Mouse (Mus musculus) forebrain, embryonic 11.5 days (tissue): ENCODE results near the gene Prkd1. TPM values are rescaled to one million over a fixed set of nuclear protein-coding genes. Genes with fewer than 3 reads are reported as not detected.

ENCODE experiments used
- ATAC-seq: fragments of 200-750 bp; cut with Nextera tagmentation; replicated peaks from 2 replicates; pipeline ENCODE4 v1.8.0; 2017; ENCODE audit warnings: moderate TSS enrichment; ENCODE audit not compliant: low FRiP score
- DNase-seq: peaks from one replicate; pipeline ENCODE4 v3.0.0-alpha.2; 2017; ENCODE audit warnings: low spot score
- H3K27ac ChIP-seq: fragments of 300-500 bp; sonication (generic); 2 replicates; pipeline ENCODE4 v1.5.1; 2014; ENCODE audit warnings: low read depth, low read length
- H3K27me3 ChIP-seq: fragments of 300-500 bp; sonication (generic); 2 replicates; pipeline ENCODE4 v1.6.1; 2014; ENCODE audit warnings: mild to moderate bottlenecking, low read length, mixed read lengths; ENCODE audit not compliant: control insufficient read depth, insufficient read depth
- H3K36me3 ChIP-seq: fragments of 300-500 bp; sonication (generic); 2 replicates; pipeline ENCODE4 v1.6.1; 2014; ENCODE audit warnings: mild to moderate bottlenecking, low read length, moderate library complexity, mixed read lengths; ENCODE audit not compliant: control insufficient read depth, insufficient read depth
- H3K4me1 ChIP-seq: fragments of 300-500 bp; sonication (generic); replicated peaks from 2 replicates; pipeline ENCODE4 v1.6.1; 2014; ENCODE audit warnings: low read length, mixed read lengths; ENCODE audit not compliant: control insufficient read depth, insufficient read depth
- H3K4me2 ChIP-seq: fragments of 300-500 bp; sonication (generic); 2 replicates; pipeline ENCODE4 v1.6.1; 2014; ENCODE audit warnings: low read depth, mild to moderate bottlenecking, low read length, moderate library complexity, mixed read lengths; ENCODE audit not compliant: severe bottlenecking
- H3K4me3 ChIP-seq: fragments of 300-500 bp; sonication (generic); 2 replicates; pipeline ENCODE4 v1.5.1; 2014; ENCODE audit warnings: low read depth, low read length
- H3K9ac ChIP-seq: fragments of 300-500 bp; sonication (generic); 2 replicates; pipeline ENCODE4 v1.6.1; 2014; ENCODE audit warnings: low read length
- H3K9me3 ChIP-seq: fragments of 300-500 bp; sonication (generic); 2 replicates; pipeline ENCODE4 v1.6.1; 2016; ENCODE audit warnings: low read length, mixed read lengths; ENCODE audit not compliant: control insufficient read depth
- WGBS: fragments of 180-500 bp; shearing (Covaris S2); extraction: QIAGEN DNeasy Blood & Tissue Kit; methylation state at CpG from one replicate; pipeline ENCODE4 v1.1.7; 2014; 5-methylcytosine and 5-hydroxymethylcytosine counted together
- polyA plus RNA-seq: library from polyadenylated mRNA; unstranded; fragments of >200 nt; fragmentation: Nextera tagmentation; extraction: Ambion mirVana; gene quantifications from 2 replicates; pipeline ENCODE4 v1.2.1, GENCODE M21; 2014

Prkd1 gene
- polyA plus RNA-seq, 1 experiment from 2014 or later: 8.5 TPM

DNA sequence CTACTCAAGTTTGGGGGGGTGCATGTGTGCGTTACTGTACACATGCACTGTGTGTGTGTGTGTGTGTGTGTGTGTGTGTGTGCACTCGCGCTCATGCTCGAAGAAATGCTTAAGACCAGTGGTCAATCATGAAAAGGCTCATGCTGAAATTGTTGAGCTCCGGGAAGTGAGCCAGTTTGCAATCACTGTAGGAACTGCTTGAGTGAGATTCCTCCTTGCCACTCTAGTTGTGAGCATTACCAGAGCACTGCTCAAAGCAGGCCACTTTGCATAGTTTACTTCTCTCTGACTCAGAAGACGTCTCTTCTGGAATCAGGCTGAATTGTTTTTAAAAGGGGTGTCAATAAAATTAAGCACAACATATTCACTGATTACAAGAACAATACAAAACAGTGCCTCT, 54.4 kb downstream of the Prkd1 start:
- no peak for ATAC-seq
- no peaks in the 10 kb centered on the region for H3K27me3 ChIP-seq
- DNase-seq: no peak
- H3K9ac ChIP-seq: no peak overlapping the region
- H3K36me3 ChIP-seq: no peaks in the 10 kb centered on the region
- 94% methylated on average over 6 of the region's 6 CpGs for WGBS
- H3K4me3 ChIP-seq: no peak overlapping the region
- no peak overlapping the region for H3K27ac ChIP-seq
- no peaks in the 10 kb centered on the region for H3K4me1 ChIP-seq
- no peaks in the 10 kb centered on the region for H3K9me3 ChIP-seq
- H3K4me2 ChIP-seq: no peak overlapping the region

- H3K9ac ChIP-seq: no peak overlapping the region
- no peaks in the 10 kb centered on the region for H3K27me3 ChIP-seq
- no peaks in the 10 kb centered on the region for H3K9me3 ChIP-seq
- no peaks in the 10 kb centered on the region for H3K36me3 ChIP-seq
- 76% methylated on average over 2 of the region's 2 CpGs for WGBS
- H3K4me3 ChIP-seq: no peak overlapping the region
- DNase-seq (no peak), ATAC-seq (no peak)
- H3K27ac ChIP-seq: no peak overlapping the region
- H3K4me1 ChIP-seq: no peaks in the 10 kb centered on the region
- H3K4me2 ChIP-seq: no peak overlapping the region
These were observed 55.4 kb downstream of the Prkd1 start for GRCm38 (mm10) chr12:50593481-50593880.

DNA sequence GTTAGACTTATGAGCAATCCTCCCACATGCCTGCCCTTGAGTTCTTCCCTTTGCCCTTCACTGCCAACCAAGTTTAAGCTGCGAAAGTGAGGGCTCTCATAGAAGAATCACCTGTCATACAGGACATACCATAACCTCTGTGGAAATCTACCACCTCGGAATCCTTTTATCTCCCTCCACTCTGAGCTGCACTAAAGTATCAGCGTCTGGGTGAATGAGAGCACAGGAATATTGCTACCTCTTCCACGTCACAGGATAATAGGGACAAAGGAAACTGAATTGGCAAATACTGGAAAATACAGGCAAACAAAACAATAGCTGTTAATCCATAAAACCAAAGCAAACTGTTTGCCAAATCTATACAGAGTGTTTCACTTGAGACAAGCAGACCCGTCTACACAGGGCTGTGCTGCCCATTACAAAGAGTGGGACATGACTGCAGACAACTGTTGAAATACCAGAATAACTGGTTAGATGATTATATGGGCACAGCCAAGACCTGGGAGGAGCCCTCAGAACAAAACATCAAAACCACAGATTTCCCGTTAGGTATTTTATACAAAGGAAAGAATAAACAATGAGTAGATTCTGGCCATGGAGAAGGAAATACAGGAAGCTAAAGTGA, 60.6 kb downstream of the Prkd1 start:
- Histone ChIP-seq H3K9me3 (no peaks in the 10 kb centered on the region), H3K27me3 (no peaks in the 10 kb centered on the region), H3K9ac (no peak overlapping the region), H3K27ac (no peak overlapping the region), H3K4me3 (no peak overlapping the region), H3K4me2 (no peak overlapping the region), H3K4me1 (no peaks in the 10 kb centered on the region), H3K36me3 (no peaks in the 10 kb centered on the region)
- ATAC-seq (no peak), DNase-seq (no peak)
- 85% methylated on average over 6 of the region's 6 CpGs for WGBS

GRCm38 (mm10) chr12:50565198-50565597, 83.7 kb downstream of the Prkd1 start:
- Histone ChIP-seq H3K4me2 (no peak overlapping the region), H3K27me3 (no peaks in the 10 kb centered on the region), H3K9ac (no peak overlapping the region), H3K36me3 (no peaks in the 10 kb centered on the region), H3K9me3 (no peaks in the 10 kb centered on the region), H3K4me3 (no peak overlapping the region), H3K4me1 (no peaks in the 10 kb centered on the region), H3K27ac (no peak overlapping the region)
- no peak for ATAC-seq
- 76% methylated on average over 1 of the region's 1 CpGs for WGBS
- no peak for DNase-seq

DNA sequence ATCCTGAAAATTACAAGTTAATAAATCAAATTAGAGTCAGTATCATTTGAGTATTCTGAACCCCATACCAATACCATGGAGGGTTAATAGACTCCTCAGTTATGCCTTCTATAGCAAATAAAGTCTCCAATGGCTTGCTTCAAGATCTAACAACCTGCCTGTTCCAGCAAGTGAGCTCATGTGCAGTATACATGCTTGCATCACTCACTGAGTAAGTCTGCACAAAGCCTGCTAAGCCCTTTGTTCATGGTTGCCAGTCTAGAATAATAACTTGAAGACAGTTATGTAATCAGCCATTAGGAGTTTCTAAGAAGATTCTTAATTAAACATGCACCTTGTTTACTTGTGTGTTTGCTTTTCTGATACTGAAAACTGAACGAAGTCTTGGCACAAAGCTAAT, 88.4 kb downstream of the Prkd1 start:
- 72% methylated on average over 1 of the region's 1 CpGs for WGBS
- Histone ChIP-seq H3K36me3 (no peaks in the 10 kb centered on the region), H3K4me1 (no peaks in the 10 kb centered on the region), H3K9ac (no peak overlapping the region), H3K4me3 (no peak overlapping the region), H3K4me2 (no peak overlapping the region), H3K27ac (no peak overlapping the region), H3K27me3 (no peaks in the 10 kb centered on the region), H3K9me3 (no peaks in the 10 kb centered on the region)
- no peak for DNase-seq
- no peak for ATAC-seq

GRCm38 (mm10) chr12:50558231-50558630, 90.7 kb downstream of the Prkd1 start:
- no peak for ATAC-seq
- no peak for DNase-seq
- H3K27me3 ChIP-seq: no peaks in the 10 kb centered on the region
- no peak overlapping the region for H3K9ac ChIP-seq
- no peaks in the 10 kb centered on the region for H3K36me3 ChIP-seq
- WGBS: 50% methylated on average over 4 of the region's 4 CpGs
- no peak overlapping the region for H3K27ac ChIP-seq
- no peak overlapping the region for H3K4me3 ChIP-seq
- no peaks in the 10 kb centered on the region for H3K9me3 ChIP-seq
- no peak overlapping the region for H3K4me2 ChIP-seq
- H3K4me1 ChIP-seq: no peaks in the 10 kb centered on the region

DNA sequence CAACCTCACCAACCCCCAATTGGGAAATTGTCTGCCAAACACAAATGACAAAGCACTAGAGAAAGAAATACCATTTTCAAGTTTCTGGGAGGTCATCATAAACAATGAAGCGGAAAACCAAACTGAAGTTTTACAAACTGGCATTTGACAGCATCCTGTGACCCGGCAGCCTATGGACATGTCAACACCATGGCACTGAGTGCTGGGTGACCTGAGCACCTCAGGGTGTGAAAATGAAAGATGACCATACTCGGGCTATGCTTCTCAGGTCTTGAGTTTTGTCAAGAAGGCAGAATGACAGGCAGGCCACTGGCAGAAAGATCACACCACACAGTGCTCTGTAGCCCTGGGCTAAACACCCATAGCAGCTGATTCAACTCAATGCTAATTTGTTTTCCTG, 94.7 kb downstream of the Prkd1 start:
- H3K27ac ChIP-seq: no peak overlapping the region
- H3K36me3 ChIP-seq: no peaks in the 10 kb centered on the region
- no peaks in the 10 kb centered on the region for H3K9me3 ChIP-seq
- no peak overlapping the region for H3K4me2 ChIP-seq
- H3K27me3 ChIP-seq: no peaks in the 10 kb centered on the region
- no peak for ATAC-seq
- H3K4me1 ChIP-seq: no peaks in the 10 kb centered on the region
- H3K9ac ChIP-seq: no peak overlapping the region
- H3K4me3 ChIP-seq: no peak overlapping the region
- WGBS: 77% methylated on average over 3 of the region's 3 CpGs
- no peak for DNase-seq

- Histone ChIP-seq H3K36me3 (no peaks in the 10 kb centered on the region), H3K27ac (no peak overlapping the region), H3K27me3 (no peaks in the 10 kb centered on the region), H3K4me1 (peaks cover 3% of the 10 kb centered on the region; the same call in 1 of the 2 replicates), H3K9me3 (no peaks in the 10 kb centered on the region), H3K4me2 (no peak overlapping the region), H3K9ac (no peak overlapping the region), H3K4me3 (no peak overlapping the region)
- no peak for DNase-seq
- no peak for ATAC-seq
- WGBS: 82% methylated on average over 8 of the region's 8 CpGs
These were observed 98.9 kb downstream of the Prkd1 start for GRCm38 (mm10) chr12:50549860-50550555.

- ATAC-seq: no peak
- Histone ChIP-seq H3K36me3 (no peaks in the 10 kb centered on the region), H3K9me3 (no peaks in the 10 kb centered on the region), H3K9ac (no peak overlapping the region), H3K4me2 (no peak overlapping the region), H3K4me1 (peaks cover 7% of the 10 kb centered on the region; the same call in 1 of the 2 replicates), H3K4me3 (no peak overlapping the region), H3K27me3 (no peaks in the 10 kb centered on the region), H3K27ac (no peak overlapping the region)
- DNase-seq: no peak
- WGBS: 92% methylated on average over 5 of the region's 5 CpGs
These were observed 102.5 kb downstream of the Prkd1 start for GRCm38 (mm10) chr12:50546394-50546793.
